Mouse (Mus musculus) bone marrow, adult 2 months (tissue): Measurements from ENCODE around the gene Gm12184.

Experiments
- CTCF ChIP-seq: fragments of 200-500 bp; IDR thresholded peaks from 2 replicates; pipeline ENCODE4 v1.5.1; 2011; ENCODE audit warnings: low read length, control low read depth; ENCODE audit not compliant: control insufficient read depth, insufficient read depth
- POLR2A ChIP-seq: fragments of 200-500 bp; IDR thresholded peaks from 2 replicates; pipeline ENCODE4 v1.6.1; 2011; ENCODE audit warnings: low read depth, mild to moderate bottlenecking, control low read depth, low read length, borderline replicate concordance; ENCODE audit not compliant: control insufficient read depth

DNA sequence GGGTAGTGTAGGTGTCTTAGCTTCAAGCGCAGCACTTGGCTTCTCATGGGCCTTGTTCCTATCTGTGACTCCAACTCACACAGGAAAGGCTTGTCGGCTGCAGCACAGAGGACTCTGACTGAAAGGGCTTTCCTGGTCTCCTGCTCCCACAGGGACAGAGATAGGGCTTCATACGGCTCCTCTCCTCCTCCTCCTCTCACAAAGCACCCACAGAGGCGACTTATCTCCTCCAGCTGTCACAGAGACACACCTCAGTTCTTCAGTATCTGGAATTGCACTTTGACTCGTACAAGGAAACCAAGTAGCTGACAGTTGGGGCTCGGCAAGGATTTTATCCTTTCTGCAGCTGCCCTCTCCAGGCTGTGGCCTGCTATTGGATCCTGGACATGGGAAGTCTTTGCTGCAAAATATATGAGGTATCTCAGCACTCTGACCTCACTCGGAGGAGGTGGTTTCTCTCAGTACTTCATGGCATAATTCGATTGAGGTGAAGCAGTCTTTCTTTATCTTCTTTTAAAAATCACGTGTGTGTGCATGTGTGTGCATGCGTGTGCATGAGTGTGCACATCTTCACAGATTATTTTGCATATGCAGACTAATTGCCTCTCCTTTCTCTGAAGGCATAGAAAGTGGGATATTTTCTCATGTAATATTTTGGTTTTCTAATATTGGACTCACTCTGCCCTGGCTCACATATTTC, 47.3 kb upstream of the Gm12184 start:
- TF ChIP-seq CTCF (no peak), POLR2A (no peak)
